Mouse (Mus musculus) cerebellum, adult 2 months (tissue): ENCODE data around the gene Igsf8.

Experiments
- CTCF ChIP-seq: fragments of 200-500 bp; IDR thresholded peaks from 2 replicates; pipeline ENCODE4 v1.5.1; 2011; ENCODE audit warnings: low read depth, mild to moderate bottlenecking, control low read depth, low read length, moderate library complexity, borderline replicate concordance; ENCODE audit not compliant: insufficient read depth
- POLR2A ChIP-seq: fragments of 200-500 bp; IDR thresholded peaks from 2 replicates; pipeline ENCODE4 v1.6.1; 2011; ENCODE audit warnings: low read length, control low read depth, borderline replicate concordance; ENCODE audit not compliant: insufficient read depth

- TF ChIP-seq POLR2A (peak; percentile 91; the same call in 1 of the 2 replicates), CTCF (no peak)
Measured at GRCm38 (mm10) chr1:172329131-172329530, 67.7 kb downstream of the Igsf8 start, which contains the start of gene Kcnj9.
